Mouse (Mus musculus) brain, embryonic 18.5 days (tissue): Measurements from ENCODE around the gene Ndufaf8.

Source experiments
- DNase-seq: peaks from one replicate; pipeline ENCODE4 v3.0.0-alpha.2; 2012; ENCODE audit warnings: low read depth, low spot score

Ndufaf8 gene

DNA sequence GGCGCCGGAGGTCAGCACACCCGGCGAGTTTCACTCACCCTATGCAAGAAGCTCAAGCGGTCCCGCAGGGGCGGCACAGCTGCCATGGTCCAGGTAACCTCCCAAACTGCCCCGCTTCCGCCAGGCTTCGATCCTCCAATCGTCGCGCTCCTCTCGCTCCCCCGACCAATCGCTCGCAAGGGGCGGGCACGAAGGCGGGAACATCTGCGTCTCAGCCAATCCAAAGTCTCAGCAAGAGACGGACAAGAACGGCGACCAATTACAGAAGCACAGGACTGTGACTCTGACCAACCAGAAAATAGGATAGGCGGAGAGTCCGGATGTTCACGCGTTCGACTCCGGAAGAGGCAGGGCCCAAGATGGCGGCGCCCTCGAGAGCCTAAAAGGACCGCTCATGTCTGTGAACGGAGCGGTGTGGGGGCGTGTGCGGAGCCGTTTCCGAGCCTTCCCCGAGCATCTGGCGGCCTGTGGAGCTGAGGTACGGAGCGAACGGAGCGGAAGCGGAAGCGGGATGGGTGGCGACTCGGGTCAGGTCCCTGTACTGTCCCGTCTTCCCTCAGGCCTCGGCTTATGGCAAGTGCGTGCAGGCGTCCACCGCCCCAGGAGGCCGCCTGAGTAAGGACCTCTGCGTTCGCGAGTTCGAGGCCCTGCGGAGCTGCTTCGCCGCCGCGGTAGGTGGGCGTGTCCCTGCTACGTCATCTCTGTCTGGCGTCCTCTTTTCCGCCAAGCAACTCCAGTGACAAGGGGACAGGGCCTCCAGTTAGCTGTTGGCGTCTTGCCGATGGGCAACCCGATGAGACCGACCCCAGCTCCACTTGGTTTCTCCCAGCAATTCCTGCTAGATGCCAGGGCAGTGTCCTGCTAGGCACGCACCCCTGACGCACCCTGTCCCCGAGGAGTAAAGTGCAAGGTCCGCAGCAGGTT is at the start of gene Ndufaf8, which contains the start of gene Tepsin:
Ndufaf8 (plus strand) TSS at position 341 of the 924 bp plus-strand sequence.
Tepsin (minus strand) TSS at position 144 of the 924 bp plus-strand sequence.
- peak; percentile 96 for DNase-seq

DNA sequence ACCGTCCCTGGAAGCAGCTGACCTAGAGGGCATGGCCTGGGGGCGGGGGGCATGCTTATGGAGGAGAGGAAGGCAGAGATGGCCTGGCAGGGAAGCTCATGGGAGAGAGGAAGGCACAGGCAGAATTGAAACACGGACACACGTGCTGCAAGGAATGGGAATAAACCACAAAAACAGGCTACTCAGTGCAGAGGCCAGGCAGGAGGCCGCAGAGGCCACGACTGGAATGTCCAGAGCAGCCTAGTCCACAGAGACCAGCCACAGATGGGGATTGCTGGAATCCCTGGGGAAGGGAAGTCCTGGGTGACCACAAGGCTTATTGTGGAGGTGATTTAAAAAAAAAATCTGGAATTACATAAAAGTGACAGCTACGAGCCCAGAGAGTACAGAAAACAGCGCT is 49.7 kb upstream of the Ndufaf8 start:
- DNase-seq: no peak

DNA sequence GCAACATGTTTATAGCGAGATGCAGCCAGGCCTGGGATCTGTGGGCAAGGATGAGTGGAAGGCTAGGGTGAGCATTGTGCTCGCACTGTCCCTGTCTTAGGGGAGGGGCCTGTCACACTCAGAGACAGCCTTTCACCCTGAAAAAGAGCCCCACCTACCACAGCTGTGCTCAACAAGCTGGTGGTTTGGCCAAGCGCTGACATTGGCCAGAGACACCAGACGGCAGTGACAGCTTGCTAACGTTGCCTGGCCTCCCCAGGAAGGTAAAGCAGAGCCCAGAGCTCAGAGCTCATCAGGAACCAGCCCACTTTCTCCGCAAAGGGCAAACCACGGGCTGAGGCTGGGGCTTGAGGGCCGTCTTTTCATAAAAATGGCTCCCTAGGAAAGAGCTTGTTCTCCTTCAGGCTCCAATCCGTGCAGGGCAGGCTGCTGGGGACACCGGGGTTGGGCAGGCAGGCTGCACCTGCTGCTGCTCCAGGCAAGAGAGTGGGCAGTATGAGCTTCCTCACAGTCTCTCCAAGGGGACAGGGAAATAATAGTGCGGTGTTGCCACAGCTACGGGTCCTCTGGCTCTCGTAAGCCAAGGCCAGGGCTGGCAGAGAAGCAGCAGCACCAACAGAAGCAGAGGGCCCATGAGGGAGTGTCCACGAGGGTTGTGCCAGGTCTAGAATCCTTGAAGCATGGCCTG is 47.5 kb upstream of the Ndufaf8 start:
- DNase-seq: no peak

DNA sequence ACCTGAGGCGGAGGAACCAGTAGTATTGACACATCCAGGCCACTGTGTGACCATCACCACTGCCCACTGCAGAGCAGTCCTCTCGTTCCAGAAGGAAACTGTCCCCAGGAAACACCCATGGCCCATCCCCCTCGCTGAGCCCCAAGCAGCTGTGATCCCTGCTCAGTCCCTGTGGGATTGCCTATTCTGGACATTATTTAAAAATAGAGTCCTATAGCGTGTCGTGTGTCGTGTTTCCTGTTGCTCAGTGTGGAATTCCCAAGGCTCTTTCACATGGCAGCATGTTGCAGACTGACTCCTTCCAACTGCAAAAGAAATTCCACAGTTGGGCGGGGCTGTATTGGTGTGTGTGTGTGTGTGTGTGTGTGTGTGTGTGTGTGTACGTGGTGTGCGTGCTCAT is 46.5 kb upstream of the Ndufaf8 start:
- DNase-seq: no peak

DNA sequence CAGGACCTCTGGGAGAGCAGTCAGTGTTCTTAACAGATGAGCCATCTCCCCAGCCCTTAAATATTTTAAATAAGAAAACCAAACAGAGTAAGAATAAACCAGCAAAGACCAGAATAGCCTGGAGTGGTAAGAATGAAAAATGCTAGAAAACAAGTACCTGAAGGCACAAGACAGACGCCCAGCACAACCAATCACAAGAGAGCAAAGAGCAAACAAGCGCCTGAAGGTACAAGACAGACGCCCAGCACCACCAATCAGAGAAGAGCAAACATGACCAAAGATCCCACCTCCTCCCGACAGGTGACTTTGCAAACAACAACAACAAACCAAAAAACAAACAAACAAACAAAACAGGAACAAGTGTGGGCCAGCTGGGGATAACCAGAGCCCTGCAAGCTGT is 44.9 kb upstream of the Ndufaf8 start:
- no peak for DNase-seq

DNA sequence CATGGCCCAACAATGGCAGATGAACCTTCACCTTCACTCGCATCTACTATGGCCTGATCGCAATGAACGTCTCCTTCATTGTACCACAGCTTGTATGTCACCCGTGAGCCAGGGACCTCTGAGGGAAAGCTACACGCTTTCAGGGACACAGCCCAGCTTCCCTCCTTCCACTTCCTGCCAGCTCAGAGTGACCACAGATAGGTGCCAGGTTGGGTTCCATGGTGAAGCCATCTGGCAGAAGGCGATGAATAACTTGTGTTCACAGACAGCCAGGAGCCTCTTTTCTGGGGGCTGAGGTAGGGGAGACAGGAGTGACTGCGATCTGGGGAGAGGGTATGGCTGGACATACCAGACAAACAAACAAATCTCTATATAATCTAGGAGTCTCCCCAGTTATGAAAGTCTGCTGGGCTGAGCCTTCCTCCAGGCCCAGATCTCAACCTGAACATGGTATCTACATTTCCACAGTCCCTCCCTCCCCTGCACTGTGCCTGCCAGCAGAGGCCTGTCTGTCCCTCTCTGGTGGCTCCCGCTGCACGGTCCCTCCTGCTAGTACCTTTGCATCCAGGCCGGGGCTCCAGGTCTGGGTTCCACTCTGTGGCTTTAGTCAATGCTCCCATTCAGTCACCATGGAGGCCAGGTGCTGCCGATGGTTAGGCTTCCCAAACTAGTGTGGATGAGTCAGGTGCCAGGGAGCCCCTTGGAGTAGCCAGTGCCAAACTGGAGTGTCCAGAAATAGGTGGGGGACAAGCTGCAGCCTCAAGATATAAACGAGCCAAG is 42.6 kb upstream of the Ndufaf8 start:
- DNase-seq: no peak

DNA sequence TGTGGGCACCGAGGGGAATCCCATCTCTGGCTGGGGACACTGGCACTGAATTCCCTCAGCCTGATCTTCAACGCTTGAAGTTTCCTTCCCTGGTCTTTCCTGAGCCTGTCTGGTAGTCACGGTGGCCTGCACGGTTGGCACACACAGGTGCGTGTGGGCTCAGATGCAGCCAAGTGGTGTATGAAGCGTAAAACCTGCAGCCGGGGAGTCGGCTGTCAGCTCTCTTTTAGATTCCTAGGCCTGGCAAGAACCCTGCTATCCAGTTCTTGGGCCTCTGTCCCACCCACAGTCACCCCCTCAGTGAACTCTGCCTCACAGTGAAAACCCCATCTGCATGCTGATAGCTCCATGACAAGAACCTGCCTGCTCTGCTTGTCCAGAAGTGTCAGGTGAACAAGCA is 38.1 kb upstream of the Ndufaf8 start:
- DNase-seq: no peak

DNA sequence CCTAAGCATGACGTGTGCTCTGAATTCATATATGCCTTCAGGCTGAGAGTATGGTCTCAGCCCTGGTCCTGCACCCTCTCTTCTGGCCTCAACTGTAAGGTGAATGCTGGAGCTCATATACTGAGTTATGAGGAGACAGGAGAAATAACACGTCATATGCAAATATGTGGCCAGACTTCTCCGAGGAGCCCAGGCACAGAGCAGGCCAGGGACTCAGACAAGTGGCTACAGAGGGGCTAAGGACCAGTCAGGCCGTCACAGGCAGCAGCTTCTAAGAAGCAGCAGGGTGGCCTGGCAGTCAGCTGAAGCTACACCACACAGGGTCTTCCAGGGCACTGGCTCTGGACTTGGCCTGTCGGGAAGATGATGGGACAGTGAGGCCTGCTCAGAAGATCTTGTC is 35.4 kb upstream of the Ndufaf8 start:
- DNase-seq: no peak

DNA sequence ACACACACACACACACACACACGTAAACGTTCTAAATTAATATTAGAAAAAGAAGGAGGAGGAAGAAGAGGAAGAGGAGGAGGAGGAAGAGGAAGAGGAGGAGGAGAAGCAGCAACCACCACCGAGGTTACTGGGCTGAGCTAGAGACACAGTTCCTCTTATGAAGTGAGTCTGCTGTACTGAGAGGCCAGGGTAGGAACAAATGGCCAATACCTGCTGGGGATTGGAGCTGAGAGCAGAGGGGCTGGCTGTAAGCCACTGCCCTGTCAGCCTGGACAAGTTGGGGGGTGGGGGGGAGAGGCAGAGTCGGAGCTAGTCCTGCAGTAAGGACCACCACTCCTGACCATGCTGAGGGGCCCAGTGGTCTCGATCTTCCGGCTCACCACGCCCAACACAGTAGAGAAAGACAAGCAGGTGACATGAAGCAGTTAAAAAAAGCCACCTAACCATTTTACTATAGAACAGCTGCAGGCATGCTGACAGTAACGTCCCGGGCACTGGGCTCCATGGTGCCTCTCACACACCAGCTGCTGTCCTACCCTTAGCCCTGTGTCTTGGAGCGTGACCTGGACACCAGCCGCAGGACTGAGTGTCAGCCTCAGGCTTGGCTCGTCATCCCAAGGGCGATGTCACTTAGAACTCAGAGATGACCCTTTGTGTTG is 34.6 kb upstream of the Ndufaf8 start:
- no peak for DNase-seq

DNA sequence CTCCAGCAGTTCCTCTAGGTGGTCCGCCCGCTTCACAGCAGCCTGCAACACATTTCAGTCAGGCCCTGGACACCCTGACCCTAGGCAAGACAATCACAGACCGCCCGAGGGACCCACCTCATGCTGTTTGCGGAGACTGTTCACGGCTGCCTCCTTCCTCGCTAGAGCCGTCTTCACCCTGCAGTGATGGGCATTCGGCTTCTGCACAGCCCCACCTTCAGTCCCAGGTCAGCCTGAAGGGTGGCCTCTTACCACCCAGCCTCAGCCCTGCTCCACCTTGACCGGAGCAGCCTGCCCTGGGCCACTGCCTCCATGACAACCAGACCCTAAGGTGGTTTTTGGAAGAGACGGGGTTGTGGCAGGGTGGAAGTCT is 34.1 kb upstream of the Ndufaf8 start:
- DNase-seq: no peak

DNA sequence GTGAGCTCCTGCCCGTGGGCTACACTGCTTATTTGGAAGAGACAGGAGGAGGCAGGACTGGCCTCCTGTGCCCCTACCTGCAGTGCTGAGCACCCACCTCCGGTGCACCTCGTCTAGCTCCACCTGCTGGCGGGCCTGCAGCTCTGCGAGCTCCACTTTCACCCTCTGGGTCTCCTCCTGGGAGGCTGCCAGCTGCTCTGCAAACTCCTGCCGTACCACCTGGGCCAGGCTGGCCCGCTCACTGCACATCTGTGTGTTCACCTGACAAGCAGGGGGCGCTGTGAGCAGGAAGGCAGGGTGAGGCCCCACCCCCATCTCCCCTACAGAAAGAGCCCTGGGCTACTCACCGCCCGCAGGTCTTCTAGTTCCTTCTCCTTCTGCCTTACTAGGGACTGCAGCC is 33.4 kb upstream of the Ndufaf8 start:
- DNase-seq: no peak

DNA sequence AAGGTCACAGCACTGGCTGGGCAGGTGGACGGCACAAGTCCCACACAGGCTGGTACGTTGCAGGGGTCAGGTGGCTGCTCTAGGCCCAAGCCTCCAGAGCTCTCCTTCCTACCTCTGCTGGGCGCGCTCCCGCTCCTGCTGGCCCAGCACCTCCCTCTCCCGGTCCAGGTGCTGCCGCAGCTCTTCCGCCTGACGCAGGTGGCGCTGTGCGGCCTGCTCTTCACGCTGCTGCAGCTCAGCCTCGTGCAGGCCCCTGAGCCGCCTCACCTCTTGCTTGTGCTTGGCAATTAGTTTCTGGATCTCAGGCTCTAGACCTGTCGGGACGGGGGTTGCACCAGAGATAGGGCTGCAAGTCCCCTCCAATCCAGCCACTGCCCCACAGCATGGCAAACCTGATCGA is 30.9 kb upstream of the Ndufaf8 start:
- no peak for DNase-seq

DNA sequence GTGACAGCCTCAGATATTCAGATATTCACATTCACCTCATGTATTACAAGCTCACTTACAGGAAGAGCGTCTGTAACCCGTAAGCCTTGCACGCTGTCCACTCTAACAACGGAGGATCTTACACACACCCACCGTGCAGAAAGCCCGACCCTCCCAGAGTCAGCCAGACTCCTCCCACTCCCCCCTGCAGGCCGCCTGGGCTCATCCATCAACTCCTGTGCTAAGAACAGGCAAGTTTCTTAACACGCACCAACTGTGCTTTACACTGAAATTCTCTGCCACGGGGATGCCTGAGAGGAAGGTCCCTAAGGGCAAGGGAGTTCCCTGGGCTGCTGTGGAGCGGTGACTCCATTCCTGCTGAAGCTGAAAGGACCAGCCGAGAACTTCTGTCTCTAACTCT is 29.5 kb upstream of the Ndufaf8 start:
- no peak for DNase-seq

DNA sequence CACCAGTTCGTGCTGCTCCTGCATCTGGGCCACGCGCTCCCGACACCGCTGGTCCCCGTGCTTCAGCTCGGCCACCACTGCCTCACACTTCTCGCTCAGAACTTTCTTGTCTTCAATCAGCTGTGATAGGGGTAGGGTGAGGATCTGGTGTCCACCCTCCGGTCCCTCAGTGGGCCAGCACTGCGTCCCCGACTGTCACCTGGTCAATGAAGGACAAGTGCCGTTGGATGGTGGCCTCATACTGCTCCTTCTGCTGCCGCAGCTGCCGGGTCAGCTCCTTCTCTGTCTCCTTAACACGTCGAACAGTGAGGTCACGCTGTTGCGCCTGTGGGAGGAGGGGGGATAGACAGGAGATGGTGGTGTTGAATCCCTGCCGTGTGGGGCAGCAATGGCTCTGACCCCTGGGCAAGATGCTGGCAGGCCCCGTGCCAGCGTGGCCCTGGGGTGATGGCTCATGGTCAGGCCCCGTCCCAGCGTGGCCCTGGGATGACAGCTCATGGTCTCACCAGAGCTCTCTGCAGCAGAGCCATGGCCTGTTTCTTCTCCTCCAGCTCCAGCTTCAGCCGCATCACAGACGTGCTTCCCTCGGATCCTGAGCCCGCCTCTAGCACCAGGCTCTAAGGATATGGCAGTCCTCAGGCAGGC is 28.3 kb upstream of the Ndufaf8 start:
- no peak for DNase-seq

DNA sequence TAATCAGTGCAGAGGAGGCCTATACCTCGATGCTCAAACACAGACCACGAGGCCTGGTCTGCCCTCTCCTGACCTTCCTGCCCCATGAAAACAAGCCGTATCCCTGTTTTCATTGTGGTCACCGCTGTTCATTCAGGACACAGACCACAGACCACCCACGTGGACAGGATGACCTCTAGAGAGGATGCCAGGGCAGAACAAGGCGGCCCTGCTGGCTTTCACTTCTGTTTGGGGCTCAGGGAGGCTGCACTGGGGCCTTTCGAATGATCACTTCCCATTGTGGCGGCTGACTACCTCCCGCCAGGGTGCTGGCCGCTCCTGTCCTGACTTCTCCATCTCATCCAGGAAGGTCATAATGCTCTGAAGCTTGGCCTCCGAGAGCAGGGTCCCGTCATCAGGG is 27.7 kb upstream of the Ndufaf8 start:
- DNase-seq: no peak

DNA sequence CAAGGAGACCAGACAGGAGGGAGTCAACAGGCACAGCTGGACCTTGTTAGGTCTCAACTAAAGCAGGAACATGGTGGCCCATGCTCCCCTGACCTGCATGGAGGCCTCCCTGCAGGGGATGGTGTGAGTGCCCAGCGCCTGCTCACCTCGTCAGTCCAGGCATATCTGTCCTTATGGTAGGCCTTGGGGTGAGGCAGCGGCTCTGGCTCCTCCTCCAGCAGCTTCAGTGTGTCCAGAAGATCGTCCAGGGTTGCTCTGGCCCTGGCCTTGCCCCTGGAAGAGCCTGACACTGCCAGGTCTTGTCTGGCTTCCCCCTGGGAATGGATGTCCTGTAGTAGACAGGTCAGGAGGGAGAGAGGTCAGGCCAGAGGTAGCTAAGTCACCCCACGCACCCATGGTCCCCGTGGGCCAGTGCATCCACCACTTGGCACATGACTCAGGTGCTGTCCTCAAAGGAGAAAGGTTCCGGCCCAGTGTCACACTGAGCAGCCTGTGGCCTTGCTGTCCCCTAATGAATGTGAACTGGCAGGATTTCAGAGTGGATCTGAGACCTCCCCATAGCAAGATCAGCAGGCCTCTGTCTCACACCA is 26.9 kb upstream of the Ndufaf8 start:
- DNase-seq: no peak

DNA sequence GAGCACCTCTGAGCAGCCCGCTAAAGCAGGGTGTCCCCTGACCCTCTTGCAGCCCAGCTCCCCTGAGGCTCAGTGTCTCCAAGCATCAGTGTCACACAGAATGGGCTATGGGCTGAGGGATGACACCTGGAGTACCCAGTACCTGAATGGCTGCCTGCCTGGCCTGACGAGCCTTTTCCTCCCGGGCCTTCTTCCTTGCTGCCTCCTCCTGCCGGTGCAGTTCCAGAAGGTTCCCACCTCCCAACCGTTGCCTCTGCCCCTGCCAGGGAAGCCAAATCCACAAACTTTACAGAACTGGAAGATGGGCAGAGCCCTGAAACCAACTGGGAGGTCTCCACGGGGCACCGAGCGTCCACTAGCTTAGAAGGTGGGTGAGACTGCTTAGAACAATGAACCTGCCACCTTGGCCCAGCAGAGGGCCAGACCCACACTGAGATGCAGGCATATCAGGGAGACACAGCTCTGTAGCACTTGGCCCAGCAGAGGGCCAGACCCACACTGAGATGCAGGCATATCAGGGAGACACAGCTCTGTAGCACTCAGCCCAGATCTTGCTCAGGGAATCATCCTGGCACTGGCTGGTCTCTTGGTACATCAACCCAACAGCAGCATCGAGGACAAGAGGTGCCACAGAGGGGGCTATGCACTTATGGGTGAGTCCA is 25.6 kb upstream of the Ndufaf8 start:
- DNase-seq: no peak

DNA sequence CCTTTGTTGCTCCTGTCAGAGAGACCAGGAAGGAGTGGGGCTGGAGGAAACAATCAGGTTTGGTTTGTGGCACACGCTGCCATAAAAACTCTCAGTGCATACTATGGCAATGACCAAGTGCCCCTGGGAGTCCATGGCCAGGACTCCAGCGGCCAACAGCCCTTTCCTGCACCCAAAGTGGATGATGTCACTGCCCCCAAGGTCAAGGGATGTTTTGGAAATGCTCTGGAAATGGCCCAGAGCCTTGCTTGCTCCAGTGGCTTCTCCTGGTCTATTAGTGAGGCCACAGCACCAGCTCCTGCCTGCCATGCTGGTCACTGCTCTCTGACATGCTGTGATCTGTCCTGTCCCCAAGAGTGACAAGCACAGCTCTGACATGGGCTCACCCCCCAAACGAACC is 22.5 kb upstream of the Ndufaf8 start:
- no peak for DNase-seq

DNA sequence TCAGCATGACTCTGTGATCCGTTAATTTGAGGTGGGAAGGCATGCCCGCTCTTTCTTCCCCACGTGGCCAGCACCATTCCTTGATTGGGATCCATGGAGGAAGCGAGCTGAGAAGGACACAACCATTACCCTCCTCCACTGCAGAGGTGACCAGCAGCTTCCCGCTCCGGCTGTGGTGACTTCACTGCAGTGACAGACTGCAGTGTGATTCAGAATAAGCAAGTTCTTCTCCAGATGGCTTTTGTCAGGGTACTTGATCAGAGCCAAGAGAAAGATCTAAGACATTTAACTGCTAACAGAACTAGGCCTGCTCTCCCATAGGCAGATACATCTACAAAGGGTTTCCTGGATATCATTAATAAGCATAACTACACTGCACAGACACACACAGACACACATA is 18.4 kb upstream of the Ndufaf8 start:
- no peak for DNase-seq

DNA sequence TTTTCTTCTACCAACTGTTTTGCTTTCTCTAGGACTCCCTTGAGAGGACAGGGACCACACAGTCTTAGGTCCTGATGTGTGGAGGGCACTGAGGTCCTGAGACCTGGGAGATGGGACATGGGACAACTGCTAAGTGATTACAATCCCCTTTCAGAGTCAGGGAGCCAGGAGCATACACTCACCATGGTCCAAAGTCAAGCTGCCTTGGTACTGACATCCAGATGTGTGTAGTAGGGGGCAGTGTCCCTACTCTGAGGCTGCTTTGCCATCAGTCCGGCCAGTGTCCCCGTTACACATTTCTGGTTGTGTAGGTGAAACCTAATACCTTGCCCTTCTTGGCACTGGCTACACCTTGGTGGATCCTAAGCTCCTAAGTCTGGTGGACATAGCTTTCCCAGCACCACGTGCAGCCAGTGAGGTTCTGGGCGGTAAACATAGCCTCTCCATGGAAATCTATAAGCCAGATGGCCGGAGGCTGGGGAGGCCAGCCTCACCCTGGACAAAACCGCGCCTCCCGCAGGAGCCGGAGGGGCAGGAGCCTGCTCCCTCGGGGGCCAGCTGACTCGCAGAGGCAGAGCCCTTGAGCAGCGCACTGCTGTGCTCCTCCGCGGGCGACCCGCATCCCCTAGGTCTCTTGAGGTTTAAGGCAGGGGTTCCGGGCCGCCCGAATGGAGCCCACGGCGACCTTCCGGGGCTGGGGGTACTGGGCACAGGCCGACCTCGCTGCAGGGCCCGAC is 12.7 kb upstream of the Ndufaf8 start:
- DNase-seq: no peak
